Mouse (Mus musculus) retina, postnatal 1 day (tissue): ENCODE measurements around the gene 4930453N24Rik.

Experiments used
- DNase-seq: peaks from one replicate; pipeline ENCODE4 v3.0.0-alpha.2; 2012

Gene 4930453N24Rik

DNA sequence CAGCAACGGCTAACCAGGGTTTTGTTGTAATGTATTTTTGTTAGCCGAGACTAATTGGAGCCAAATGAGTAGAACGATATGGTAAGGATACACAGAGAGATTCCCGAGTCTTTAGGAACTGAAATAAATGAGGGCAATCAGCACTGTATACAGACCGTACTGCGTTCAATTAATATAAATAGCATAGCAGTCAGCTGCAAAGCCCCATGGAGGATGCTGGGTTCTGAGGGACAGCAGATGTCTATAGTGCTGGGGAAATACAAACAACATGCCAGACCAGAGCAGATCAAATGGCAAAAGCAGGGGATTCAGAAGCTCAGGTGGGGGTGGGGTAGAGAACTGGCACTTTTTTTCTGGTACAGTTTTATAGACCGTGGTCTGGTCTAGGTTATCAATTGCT, 51.9 kb downstream of the 4930453N24Rik start:
- peak; percentile 31 for DNase-seq

DNA sequence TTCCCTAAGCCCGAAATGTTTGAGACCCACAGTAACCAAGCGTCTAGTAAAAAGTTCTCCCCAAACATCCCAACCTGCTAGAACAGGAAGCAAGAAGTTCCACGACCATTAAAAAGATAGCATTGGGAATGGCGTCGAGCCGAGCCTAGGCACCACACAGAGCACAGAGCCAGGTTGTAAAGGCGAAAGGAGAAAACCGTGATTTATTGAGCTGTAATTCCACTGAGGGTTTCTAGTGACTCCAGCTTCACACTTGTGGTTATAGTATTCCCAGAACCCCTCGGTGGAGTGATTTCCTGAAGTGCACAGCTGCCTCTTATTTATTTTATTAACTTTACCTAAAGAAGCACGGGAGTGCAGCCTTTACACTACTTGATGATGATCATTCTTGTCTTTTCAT, 53.1 kb downstream of the 4930453N24Rik start:
- DNase-seq, result no peak

DNA sequence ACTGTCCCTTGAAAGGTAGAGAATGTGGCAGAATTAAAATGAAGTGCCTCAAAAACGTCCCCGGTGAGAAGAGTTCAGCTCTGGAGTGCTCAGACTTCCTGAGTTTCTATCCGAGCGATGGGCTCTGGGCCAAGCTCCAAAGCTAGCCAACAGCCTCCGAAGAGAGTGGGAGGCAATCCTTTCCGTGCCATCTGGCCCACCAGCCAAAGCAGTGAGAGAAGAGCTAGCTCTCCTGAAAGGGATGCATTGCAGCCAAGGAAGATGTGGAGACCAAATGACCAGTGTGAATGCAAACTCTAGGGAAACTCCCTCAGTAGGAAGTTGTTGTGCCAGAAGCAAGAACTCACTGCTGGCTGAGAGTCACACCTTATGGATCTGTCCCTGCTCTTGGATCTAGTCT, 59.1 kb downstream of the 4930453N24Rik start:
- DNase-seq, result no peak
